Mouse (Mus musculus) MN1 (cell line): ENCODE measurements around the gene Ugdh.
"Not testable (repeated sequence)": the region's sequence is repeated elsewhere in the genome, so short reads cannot be mapped to it uniquely, and the experiment has no call there.

Source experiments
- DNase-seq: peaks from one replicate; pipeline ENCODE4 v3.0.0-alpha.2; 2016; ENCODE audit warnings: low spot score

Ugdh gene

DNA sequence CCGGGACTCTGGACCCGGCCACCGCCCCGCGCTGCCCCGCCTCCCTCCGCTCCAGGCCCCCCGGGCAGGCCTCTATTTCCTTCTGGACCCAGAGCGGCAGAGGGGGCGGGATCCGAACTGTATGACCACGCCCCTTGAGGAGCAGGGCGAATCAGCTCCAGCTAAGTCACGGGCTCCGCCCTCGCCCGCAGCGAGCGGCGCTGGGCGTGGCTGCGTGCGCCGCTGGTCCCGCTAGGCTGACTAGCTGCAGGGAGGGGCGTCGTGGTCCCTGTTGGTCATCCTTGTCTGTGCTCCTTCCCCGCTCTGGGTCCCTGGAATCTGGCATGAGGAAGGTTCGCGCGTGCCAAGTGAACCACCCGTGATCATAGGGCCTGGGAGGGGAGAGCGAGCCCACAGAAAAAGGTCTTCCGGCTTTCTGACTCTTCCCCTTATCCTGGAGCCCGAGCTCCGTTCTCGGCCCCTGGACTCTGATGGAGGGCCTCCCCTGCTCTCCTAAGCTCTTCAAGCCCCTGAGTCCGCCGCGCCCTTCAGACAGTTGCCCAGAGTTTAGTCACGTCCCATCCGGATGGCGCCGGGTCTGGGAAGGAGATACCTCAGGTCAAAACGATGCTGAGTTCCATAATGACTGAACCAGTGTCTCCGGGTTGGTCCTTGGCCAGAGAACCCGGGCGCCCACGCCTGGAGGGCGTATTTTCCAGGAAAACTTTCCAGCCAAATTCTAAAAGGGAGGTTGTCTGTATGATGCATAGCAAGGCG is at the start of gene Ugdh:
TSS of gene Ugdh (minus strand) at position 144 of the 756 bp plus-strand sequence.
- peak; percentile 95 for DNase-seq

DNA sequence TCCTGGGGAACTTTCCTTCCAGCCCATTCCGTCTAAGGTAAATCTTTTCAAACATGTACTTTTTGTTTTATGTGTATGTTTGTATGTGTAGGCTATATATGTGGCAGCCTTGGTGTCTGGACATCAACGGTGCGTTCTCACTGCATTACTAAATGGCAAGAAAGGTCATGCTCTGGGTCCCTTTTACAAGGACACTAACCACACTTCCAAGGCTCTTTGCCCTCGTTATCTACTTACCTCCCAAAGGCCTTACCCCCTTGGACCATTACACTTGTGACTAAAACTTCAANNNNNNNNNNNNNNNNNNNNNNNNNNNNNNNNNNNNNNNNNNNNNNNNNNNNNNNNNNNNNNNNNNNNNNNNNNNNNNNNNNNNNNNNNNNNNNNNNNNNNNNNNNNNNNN is 47.2 kb upstream of the Ugdh start:
- DNase-seq, result no peak

DNA sequence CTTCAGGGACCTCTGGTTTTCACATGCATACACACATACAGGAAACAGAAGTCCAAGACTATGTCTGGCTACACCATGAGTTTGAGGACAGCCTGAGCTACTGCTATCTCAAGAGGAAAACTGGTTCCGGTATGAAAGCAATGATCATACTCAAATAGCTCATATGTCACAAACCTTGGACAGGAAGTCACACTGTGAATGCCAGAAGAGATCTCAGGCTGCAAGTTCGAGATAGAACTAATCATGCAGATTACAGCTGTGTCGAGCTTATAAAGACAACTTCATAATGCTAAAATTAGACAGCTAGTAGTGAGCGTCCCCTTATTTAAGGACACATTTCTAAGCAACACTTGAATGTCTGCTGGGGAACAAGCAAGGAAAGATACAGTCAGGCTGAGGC is 44.8 kb upstream of the Ugdh start:
- no peak for DNase-seq

DNA sequence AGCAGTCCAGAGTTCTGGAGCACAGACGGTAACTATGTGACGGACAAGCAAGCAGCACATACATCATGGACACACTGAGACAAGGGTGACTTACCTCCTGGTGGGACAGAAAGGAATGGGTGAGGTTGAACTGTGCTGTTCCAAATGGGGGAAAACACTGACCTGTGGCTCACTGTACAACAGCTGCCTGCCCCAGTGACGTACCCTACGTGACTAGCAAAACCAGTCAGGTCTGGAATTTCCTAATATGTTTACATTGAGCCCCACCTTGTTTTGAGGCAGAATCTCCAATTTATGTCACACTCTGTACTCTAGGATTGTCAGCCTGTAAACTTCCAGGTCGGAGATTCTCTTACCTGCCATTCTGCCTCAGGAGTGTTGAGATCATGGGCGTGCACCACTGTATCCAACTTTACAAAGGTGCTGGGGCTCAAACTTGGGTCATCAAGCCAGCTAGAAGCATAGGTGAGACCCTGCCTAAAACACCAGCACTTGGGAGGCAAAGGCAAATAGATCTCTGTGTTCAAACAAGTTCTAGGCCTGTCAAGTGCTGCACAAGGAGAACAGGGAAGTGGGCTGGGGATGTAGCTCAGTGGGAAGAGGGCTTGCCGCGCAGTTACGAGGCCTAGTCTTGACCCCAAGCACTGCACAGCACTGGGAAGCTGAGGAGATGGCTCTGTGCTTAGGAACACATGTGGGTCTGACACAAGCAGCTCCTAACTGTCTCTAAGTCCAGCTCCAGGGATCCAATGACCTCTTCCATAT is 44.1 kb upstream of the Ugdh start:
- no peak for DNase-seq

DNA sequence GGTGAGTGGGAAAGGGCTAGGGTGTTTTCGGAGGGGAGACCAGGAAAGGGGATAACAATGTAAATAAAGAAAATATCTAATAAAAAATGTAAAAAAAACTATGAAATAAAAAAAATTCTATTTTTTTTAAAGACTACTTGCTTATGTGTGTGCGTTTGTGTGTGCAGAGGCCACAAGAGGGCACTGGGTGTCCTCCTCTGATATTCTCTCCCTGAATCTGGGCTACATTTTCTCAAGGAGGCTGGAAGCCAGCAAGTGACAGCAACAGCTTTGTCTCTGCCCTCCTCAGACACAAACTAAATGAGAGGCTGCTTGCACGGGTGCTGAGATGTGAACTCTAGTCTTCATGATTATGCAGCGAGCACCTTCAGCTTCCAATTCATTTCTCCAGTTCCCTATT is 42.5 kb upstream of the Ugdh start:
- peak; percentile 22 for DNase-seq

DNA sequence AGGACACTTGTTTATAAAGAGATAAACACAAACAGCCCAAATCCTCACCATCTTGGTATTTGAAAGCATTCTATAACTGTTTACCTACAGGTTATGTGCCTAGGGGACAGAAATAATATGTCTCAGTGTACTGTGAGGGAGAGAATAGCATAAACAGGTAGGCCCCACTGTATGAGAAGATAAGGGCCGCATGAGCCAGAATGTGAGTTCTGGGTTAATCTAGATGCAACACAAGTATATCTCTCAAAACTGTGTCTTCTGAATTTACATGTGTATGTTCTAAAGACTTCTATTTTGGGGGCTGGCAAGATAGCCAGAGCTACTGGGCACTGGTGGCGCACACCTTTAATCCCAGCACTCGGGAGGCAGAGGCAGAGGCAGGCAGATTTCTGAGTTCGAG is 41.0 kb upstream of the Ugdh start:
- not testable (repeated sequence) for DNase-seq

DNA sequence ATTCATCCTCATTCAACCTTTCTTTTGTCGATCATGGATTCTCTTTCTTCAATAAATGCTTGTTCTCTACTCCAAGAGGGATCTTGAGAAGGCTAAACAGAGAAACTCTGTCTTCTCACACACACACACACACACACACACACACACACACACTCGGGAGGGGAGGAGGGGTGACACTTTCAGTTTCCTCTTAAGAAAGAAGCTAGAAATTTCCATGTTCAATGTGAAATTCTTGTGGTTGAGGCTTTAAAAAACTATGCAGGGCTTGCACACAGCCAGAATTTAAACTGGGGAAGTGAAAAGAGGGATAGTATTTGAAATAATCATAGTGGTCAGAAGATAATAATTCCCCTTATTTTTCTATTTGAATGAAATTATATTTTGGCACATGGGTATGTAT is 40.1 kb upstream of the Ugdh start:
- no peak for DNase-seq

DNA sequence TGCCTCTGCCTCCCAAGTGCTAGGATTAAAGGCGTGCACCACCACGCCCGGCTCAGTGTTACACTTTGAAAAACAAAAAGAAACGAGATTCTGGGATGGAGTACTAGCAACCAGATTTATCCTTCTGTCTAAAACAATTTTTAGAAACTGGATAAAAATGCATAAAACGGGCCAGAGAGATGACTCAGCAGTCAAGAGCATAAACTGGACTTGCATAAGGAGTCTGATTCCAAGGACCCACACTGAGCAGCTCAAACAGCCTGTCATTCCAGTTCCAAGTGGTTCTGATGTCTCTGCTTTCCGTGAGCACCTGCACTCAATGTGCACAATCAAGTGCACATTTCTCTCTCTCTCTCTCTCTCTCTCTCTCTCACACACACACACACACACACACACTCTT is 34.0 kb upstream of the Ugdh start:
- DNase-seq, result no peak

DNA sequence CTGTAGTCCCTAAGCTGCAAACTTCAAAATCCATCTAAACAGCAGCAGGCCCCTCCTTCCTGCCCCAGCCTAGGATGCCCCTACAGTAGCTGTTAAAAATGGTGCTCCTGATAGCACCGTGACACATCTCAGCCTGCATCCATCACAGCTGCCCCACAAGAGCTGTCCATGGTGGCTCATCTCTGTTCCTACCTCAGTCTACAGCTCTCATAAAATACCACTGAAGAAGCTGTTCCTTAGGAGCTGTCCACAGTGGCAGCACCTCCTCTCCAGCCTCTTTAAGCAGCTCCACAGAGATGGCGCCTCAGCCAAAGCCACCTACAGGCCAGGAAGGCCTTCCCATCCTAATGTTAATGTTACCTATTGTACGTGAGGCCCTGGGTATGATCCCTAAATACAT is 31.2 kb upstream of the Ugdh start:
- no peak for DNase-seq

DNA sequence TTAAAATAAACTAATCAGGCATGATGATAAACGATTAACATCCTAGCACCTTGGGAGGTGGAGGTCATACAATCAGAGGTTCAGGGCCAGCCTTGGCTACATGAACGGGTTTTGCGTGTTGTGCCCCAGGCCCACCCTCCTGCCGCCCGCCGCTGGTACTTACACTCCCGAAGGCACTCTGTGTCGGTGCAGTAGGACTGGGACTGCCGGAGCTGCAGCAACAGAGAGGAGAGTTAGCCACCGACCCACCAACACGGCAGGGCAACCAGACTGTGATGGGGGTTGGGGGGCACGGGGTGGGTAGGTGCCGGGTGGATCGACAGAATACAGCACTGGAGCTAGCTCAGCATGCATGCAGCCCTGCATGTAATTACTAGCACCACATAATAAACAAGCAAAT is 24.6 kb upstream of the Ugdh start:
- no peak for DNase-seq

DNA sequence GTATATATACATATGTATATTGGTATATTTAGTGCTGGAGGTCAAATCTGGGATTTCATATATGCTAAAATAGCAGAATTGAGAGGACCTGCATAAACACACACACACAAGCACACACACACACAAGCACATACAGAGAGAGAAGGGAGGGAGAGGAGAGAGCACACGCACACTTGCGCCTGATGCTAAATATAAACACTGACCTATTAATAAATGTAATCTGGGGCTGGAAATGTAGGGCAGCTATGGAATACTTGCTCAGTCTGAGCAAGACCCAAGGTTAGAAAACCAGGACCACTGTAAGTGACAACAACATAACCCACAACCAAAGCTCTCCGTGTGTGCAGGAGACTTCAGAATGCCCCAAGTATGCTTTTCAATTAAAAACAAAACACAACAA is 23.7 kb upstream of the Ugdh start:
- DNase-seq, result no peak

DNA sequence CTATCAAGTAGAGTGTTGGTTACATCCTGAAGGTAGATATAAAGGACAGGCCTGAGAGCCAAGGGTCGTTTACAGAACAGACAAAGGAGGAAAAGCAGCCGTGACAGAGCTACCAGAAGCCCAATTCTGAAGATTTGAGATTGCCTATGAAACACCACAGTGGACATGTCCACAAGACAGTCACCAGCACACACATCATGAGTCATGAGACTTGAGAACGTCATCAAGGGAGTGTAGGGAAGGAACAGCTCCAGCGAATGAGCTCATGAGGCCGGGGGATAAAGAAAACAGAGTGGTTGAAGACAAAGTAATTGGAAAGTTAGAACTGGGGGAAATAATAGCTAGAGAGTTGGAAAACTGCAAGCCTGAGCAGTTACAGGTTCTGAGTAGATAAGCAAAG is 22.1 kb upstream of the Ugdh start:
- DNase-seq, result peak; percentile 34

DNA sequence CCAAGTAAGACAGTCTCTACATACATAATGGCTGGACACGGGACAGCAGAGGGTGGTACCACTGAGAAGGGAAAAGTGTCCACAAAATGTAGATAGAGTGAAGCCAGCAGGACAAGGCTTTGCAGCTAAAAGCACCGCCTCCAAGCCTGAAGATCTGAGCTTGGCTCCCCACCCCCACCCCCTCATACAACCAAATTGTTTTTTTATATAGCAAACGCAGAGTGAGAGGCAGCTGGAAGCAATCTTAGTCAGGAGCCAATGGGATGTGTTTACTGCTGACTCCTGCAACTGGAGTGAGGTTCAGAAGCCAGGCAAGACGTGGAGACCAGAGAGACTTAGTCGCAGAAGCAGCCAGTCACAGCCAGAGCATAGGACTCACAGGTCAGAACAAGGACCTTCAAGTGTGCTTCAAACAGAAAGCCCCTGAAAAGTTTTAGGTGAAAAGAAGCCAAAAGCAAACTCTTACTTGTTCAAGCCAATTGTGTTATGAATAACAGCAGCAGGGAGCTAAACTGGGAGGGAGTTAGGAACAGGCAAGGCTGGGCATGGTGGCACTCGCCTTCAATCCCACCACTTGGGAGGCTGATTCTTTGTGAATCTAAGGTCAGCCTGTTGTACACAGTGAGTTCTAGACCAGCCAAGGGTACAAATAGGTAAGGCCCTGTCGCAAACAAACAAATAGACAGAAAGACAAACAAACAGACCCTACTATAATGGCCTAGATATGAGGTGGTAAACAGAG is 21.5 kb upstream of the Ugdh start:
- DNase-seq, result no peak

DNA sequence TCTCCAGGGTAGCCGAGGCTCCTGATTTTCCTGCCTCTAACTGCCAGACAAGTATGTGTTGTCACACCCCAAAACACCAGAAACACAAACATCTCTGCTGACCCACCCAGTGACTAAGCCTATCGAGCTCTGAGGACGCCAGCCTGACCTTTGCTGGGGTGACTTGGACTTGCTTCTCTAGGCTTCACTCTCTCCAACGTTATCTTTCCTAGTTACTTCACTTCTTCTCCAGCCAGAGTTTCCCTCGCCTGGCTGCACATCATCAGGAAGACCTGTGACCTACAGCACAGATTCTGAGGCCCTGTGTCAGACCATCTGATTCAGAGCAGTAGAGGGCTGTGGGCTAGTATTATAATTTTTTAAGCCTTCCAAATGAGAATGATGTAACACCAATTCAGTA is 19.0 kb upstream of the Ugdh start:
- no peak for DNase-seq

DNA sequence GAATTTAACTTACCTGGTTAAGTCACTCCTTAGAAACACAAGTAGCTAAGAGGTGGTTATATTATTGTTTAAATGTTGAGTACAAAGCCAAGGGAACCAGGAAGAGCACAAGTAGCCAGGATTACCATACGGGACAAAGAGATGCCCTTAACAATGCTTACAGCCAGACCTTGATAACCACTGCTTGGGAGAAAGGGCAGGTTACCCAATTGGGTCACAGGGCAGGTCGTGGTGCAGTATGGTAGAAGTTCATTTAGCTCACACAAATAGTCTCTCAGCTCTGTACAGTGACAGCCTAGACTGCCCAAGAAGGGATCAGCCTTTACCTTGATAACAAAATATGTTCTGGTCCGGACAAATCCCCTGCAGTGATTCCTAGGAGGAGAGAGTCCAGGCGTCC is 13.2 kb upstream of the Ugdh start:
- no peak for DNase-seq

DNA sequence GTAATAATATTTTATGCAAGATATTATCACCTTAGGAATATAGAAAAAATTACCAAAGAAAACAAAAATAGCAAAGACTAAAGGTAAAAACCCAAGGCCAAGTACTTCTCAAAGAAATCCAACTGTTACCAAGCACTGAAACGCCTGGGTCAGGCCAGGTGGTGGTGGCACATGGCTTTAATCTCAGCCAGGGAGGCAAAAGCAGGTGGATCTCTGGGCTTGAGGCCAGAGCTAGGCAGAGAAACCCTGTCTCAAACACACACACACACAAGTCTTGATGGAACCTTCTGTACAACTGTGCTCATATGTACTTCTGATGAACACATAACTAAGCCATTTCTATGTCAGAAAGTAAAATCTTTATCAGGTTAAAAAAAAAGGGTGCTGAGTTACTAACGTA is 12.1 kb upstream of the Ugdh start:
- no peak for DNase-seq

DNA sequence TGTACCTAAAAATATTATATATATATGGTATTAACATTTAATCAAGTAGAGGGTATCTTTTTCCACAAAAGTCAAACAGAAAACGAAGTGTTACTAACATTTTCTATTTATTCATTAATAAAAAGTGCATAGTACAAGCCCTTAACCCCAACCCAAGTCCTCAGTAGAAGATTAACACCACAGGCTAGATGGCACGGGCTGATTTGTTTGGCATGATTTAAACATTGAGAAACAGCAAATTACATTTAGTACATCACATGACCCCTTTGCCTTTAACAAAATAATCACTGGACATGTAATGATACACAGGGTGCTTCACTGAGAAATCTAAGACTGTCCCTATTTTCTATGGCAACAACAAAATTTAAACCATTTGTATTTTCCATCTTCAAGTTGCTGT is 11.0 kb upstream of the Ugdh start:
- no peak for DNase-seq

DNA sequence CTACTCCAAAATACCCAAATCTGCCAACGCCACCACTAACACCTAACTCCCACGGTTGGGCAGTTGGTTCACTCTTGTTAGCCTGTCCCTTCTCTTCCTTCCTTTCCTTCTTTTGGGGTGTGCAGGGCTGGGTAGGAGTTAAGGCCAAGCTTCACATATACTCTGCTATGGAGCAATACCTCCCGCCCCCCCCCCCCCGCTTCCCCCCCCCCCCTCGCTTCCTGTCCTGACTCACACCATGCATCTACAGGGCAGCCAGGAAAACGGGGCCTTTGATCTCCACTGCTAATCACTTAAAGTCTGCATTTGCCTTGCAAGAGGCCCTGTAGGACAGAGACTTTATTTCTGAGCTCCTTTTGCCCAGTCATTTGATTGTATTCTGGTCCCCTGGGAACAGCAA is 9.2 kb upstream of the Ugdh start:
- no peak for DNase-seq

DNA sequence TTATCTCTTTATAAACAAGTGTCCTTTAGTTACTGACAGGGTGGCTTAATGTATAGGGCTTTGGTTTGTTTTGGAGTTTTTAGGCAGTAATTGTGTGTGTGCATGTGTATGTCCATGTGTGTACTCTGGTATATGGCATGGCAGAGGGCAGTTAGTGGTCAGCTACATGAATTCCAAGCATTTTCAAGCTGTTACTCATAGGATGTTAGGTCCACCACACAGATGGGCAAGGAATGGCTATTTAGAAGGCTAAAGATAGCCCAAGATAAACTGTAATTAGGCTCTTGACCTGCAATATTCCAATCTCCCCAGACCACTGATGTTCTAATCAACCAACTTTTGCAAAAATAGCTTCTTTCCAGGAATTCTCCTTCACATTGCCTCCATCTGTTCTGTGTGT is 2.3 kb upstream of the Ugdh start:
- DNase-seq, result no peak

DNA sequence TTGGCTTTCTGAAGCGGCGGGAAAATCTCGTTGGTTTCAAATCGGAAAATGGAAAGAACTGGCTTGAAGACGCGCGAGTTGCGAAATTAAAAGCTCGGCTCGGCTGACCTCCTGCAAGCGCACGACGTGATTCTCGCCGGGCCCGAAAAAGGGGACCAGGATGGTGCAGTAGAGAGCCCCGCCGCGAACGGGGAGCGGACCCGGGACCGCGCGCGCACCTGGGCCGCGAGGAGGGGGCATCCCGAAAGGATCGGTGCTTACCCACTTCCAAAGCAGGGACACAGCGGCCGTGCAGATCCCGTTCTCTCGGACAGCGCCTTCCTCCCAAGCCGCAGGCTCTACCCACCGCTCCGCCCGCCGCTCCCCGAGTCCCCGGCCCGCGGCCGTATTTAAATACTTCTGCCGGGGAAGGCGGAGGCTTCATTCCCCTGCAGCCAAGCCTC is 365 bp downstream of the Ugdh start:
- DNase-seq, result peak; percentile 67

DNA sequence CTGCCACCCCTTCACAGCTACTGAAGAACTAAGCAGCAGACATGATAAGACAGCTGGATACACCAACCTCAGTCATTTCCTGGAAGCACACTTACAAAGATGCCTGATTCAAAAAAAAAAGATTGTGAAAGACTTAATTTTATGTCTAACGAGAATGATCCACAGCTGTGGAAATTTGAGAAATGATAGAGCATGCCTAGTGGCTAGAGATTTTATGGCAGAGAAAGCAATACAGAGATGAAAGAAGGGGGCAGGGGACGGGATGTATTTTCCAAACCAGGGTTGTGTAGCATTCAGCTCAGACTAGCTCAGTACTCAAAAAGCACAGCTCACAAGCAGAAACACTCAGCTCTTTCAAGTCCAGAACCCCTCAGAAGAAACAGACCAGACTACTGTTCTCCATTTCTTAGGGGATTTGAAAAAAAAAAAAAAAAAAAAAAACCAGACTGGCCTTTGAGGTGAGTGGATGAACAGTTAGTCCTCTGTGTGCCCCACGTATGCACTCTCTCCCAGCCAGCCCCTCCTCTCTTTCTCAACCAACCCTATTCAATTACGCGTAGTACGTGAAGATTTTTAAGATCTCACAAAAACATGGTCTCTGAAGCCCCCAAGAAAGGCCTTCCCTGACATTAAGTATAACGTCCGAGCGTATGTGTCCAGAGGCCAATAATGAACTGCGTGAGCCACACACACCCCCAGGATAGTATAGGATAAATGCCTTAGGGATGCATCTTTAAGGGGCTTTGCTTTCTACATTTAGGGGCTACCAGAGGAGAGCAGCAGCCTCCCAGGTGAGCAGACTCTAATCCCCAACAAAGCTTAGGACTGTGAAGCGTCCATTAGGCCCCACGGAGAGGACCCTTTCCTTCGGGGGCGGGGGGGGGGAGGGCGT is 1.0 kb downstream of the Ugdh start:
- peak; percentile 35 for DNase-seq

DNA sequence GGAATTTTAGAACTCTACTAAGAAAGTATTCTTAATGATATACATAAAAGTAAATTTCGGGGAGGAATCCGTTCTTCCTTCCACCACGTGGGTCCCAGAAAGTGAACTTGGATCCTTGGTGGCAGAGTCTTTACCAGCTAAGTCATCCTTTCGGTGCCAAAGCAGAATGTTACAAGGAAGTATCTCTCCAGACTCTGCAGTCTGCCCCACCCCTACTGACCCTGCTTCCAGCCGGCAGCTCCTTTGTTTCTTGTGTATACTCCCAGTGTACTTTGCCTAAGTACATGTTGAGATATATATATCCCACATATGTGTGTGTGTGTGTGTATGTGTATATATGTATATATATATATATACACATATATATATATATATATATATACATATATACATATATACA is 6.3 kb downstream of the Ugdh start:
- no peak for DNase-seq
